Mouse (Mus musculus): ENCODE results near the gene Vwa8. TPM values are rescaled to one million over a fixed set of nuclear protein-coding genes. Genes with fewer than 3 reads are reported as not detected.

Gene Vwa8
- polyA plus RNA-seq, 1 experiment from 2014 or later = 5.5 TPM

DNA sequence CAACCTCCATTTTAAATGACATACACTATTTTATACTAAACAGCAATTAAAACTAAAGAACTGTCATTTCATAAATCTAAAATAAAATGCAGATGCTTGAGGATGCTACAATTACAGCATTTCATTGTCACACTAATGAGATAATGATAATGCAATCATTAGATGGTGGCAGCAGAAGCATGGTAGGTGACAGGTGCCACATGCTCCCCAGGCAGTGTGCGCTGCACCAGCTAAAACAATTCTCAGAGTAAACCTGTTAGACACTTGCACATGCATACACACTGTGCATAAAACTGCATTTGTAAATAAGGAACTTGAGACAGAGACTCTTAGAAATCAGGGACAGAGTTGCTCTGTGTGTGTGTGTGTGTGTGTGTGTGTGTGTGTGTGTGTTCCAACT lies 220.7 kb downstream of the Vwa8 start:
- Histone ChIP-seq H3K27me3 (replicated peaks; ENCODE audit: control insufficient read depth, insufficient read depth, low read length) (no peaks in the 10 kb centered on the region), H3K36me3 (ENCODE audit: control insufficient read depth, insufficient read depth, low read length) (no peaks in the 10 kb centered on the region), H3K4me1 (ENCODE audit: control insufficient read depth, insufficient read depth, low read length) (no peaks in the 10 kb centered on the region), H3K4me3 (ENCODE audit: low read depth, low read length) (no peak overlapping the region), H3K4me2 (ENCODE audit: low read length) (no peak overlapping the region), H3K9me3 (replicated peaks; ENCODE audit: control insufficient read depth, low read length) (no peaks in the 10 kb centered on the region), H3K27ac (ENCODE audit: low read depth, low read length) (no peak overlapping the region), H3K9ac (ENCODE audit: low read length) (no peak overlapping the region)
- ATAC-seq = no peak
- peak; percentile 22 for DNase-seq (ENCODE audit: low spot score)
- 77% methylated on average over 1 of the region's 1 CpGs for WGBS

DNA sequence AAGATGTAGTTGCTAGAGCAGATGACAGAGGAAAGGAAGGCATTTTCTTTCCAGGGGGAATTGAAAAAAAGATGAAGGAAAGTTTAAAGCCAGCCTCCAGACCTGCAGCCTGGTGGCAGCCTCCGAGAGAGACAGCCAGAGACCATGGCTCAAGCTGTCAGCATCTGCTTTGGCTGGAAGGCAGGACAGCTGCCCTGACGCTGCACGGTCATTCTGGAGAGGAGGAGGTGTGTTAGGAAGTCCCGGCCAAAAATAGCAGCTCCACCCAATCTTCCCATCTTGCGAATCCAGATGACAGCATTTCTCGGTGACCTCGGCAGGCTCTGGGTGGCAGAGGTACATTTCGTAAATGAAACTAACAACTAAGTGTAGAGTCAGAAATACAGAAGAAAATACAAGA lies 225.9 kb downstream of the Vwa8 start:
- Histone ChIP-seq H3K9me3 (replicated peaks; ENCODE audit: control insufficient read depth, low read length) (no peaks in the 10 kb centered on the region), H3K27ac (ENCODE audit: low read depth, low read length) (no peak overlapping the region), H3K4me2 (ENCODE audit: low read length) (no peak overlapping the region), H3K9ac (ENCODE audit: low read length) (no peak overlapping the region), H3K4me3 (ENCODE audit: low read depth, low read length) (no peak overlapping the region), H3K27me3 (replicated peaks; ENCODE audit: control insufficient read depth, insufficient read depth, low read length) (no peaks in the 10 kb centered on the region), H3K36me3 (ENCODE audit: control insufficient read depth, insufficient read depth, low read length) (no peaks in the 10 kb centered on the region), H3K4me1 (ENCODE audit: control insufficient read depth, insufficient read depth, low read length) (no peaks in the 10 kb centered on the region)
- 91% methylated on average over 8 of the region's 8 CpGs for WGBS
- DNase-seq (ENCODE audit: low spot score) (no peak), ATAC-seq (no peak)

DNA sequence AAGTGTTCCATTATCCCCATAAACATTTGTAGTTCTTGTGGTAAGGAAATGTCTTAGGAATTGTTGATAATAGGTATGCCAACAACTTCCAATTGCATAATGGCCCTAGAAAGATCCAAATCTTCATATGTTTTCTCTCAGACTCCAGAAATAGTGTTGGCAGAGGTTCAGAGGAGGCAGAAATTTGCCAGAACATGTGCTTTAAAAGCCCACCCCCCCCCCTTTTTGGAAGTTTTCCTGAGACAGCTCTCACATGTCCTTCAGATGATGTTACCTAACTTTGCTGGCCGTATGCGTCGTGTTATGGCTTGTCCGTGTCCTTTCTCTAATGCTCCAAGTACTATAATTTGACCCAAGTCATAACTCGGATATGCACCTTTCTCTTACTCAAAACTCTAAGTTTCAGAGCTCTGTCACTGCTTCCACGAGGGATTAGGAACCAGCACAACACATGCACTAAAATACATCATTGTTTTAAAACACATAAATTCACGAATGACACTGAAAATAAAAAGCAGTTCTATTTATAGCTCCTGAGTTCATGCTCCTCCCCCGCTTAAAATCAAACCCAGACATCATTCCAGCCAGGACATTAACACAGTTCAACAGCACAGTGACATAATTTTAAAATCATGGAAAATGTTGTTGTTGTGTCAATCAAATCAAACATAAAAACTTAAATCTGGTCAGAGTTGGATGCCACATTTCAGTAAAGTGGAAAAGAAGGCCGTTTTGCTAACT lies 227.9 kb downstream of the Vwa8 start:
- Histone ChIP-seq H3K27me3 (replicated peaks; ENCODE audit: control insufficient read depth, insufficient read depth, low read length) (no peaks in the 10 kb centered on the region), H3K4me1 (ENCODE audit: control insufficient read depth, insufficient read depth, low read length) (no peaks in the 10 kb centered on the region), H3K9me3 (replicated peaks; ENCODE audit: control insufficient read depth, low read length) (no peaks in the 10 kb centered on the region), H3K4me2 (ENCODE audit: low read length) (no peak overlapping the region), H3K27ac (ENCODE audit: low read depth, low read length) (no peak overlapping the region), H3K9ac (ENCODE audit: low read length) (no peak overlapping the region), H3K36me3 (ENCODE audit: control insufficient read depth, insufficient read depth, low read length) (no peaks in the 10 kb centered on the region), H3K4me3 (ENCODE audit: low read depth, low read length) (no peak overlapping the region)
- no peak for ATAC-seq
- DNase-seq (ENCODE audit: low spot score) = peak; percentile 6
- 83% methylated on average over 9 of the region's 9 CpGs for WGBS

DNA sequence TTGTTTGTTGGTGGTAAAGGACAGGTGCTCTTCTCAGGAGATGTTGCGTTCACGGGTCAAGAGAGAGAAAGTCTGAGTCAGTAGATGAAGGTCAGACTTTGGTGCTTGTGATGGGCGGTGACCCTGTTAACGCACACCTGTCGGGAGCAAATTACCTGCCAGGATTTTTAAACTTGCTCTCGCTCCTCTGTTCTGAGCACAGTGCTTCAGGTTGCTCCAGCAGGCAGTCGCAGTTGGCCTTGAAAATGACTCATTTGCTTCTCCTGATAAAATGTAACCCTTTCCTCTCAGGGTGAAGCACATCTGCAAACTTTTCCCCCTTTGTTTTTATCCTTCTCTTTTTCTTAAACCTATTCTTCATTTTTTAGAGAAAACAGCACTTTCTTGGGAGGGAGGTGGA lies 234.7 kb downstream of the Vwa8 start:
- Histone ChIP-seq H3K9me3 (replicated peaks; ENCODE audit: control insufficient read depth, low read length) (no peaks in the 10 kb centered on the region), H3K9ac (ENCODE audit: low read length) (no peak overlapping the region), H3K4me1 (ENCODE audit: control insufficient read depth, insufficient read depth, low read length) (no peaks in the 10 kb centered on the region), H3K36me3 (ENCODE audit: control insufficient read depth, insufficient read depth, low read length) (no peaks in the 10 kb centered on the region), H3K27me3 (replicated peaks; ENCODE audit: control insufficient read depth, insufficient read depth, low read length) (no peaks in the 10 kb centered on the region), H3K4me3 (ENCODE audit: low read depth, low read length) (no peak overlapping the region), H3K4me2 (ENCODE audit: low read length) (no peak overlapping the region), H3K27ac (ENCODE audit: low read depth, low read length) (no peak overlapping the region)
- 86% methylated on average over 7 of the region's 7 CpGs for WGBS
- DNase-seq (ENCODE audit: low spot score) = no peak
- ATAC-seq = no peak

DNA sequence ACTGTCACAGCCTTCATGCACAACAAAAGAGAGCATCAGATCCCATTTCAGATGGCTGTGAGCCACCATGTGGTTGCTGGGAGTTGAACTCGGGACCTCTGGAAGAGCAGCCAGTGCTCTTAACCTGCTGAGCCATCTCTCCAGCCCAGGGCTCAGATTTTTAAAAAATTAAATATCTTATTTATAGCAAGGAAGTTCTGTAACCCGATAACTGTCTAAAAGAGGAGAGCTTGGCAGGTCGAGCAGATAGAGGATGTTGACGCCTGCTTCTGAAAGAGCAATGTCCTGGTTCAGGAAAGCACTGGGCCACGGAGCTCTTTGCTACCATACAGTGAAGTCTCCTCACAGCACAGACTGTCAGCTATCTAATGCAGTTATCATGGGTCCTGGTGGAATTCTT lies 237.2 kb downstream of the Vwa8 start:
- no peak overlapping the region for H3K4me3 ChIP-seq (ENCODE audit: low read depth, low read length)
- no peaks in the 10 kb centered on the region for H3K36me3 ChIP-seq (ENCODE audit: control insufficient read depth, insufficient read depth, low read length)
- H3K27me3 ChIP-seq (replicated peaks; ENCODE audit: control insufficient read depth, insufficient read depth, low read length) = no peaks in the 10 kb centered on the region
- 90% methylated on average over 5 of the region's 5 CpGs for WGBS
- H3K9me3 ChIP-seq (replicated peaks; ENCODE audit: control insufficient read depth, low read length) = no peaks in the 10 kb centered on the region
- no peak overlapping the region for H3K4me2 ChIP-seq (ENCODE audit: low read length)
- H3K4me1 ChIP-seq (ENCODE audit: control insufficient read depth, insufficient read depth, low read length) = no peaks in the 10 kb centered on the region
- no peak overlapping the region for H3K27ac ChIP-seq (ENCODE audit: low read depth, low read length)
- DNase-seq (ENCODE audit: low spot score) = no peak
- H3K9ac ChIP-seq (ENCODE audit: low read length) = no peak overlapping the region
- ATAC-seq = no peak

DNA sequence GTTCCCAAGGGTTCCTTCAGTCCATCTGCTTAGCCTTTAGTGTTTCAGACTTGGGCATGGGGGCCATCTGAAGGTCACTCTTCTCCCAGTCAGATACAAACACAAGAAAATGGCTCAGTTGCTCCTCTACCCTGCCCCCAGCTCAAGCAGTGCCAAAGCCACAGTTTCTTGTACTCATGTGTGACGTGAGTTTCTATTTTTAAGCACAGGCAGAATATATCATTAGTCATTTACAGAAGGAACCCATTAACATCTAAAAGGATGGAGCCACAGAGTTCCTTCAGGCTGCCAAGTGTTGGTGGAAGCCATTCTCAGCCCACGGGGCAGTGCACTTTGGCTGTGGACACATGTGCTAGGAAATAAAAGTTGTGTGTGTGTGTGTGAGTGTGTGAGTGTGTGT lies 240.6 kb downstream of the Vwa8 start:
- H3K4me2 ChIP-seq (ENCODE audit: low read length) = no peak overlapping the region
- peaks cover 4% of the 10 kb centered on the region; the same call in 1 of the 2 replicates for H3K9me3 ChIP-seq (replicated peaks; ENCODE audit: control insufficient read depth, low read length)
- no peak overlapping the region for H3K9ac ChIP-seq (ENCODE audit: low read length)
- 18% methylated on average over 2 of the region's 2 CpGs for WGBS
- H3K4me3 ChIP-seq (ENCODE audit: low read depth, low read length) = no peak overlapping the region
- H3K4me1 ChIP-seq (ENCODE audit: control insufficient read depth, insufficient read depth, low read length) = no peaks in the 10 kb centered on the region
- H3K36me3 ChIP-seq (ENCODE audit: control insufficient read depth, insufficient read depth, low read length) = 0 out of 2 replicates have a peak, but pooled peaks cover 4% of the 10 kb centered on the region
- ATAC-seq (peak; percentile 79), DNase-seq (ENCODE audit: low spot score) (peak; percentile 72)
- H3K27me3 ChIP-seq (replicated peaks; ENCODE audit: control insufficient read depth, insufficient read depth, low read length) = no peaks in the 10 kb centered on the region
- H3K27ac ChIP-seq (ENCODE audit: low read depth, low read length) = no peak overlapping the region

DNA sequence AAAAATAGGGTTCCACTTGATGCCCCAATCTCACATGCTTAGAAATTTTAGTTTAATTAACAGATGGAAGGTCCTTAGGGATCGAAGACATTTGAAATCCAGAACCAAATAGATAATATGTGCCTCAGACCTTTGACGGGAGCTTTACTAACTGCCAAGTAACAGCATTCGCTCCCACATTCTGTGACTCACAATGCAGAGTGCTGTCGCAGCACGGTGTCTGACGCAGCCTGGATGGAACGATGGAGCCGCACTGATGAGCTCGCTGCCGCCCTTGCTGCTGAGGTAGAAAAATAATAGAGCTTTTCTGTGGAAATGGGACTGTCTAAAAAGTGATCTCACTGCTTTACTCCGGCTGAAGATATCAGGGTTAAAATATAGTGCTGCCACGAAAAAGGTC lies 248.3 kb downstream of the Vwa8 start:
- Histone ChIP-seq H3K27me3 (replicated peaks; ENCODE audit: control insufficient read depth, insufficient read depth, low read length) (no peaks in the 10 kb centered on the region), H3K9ac (ENCODE audit: low read length) (no peak overlapping the region), H3K27ac (ENCODE audit: low read depth, low read length) (no peak overlapping the region), H3K36me3 (ENCODE audit: control insufficient read depth, insufficient read depth, low read length) (0 out of 2 replicates have a peak, but pooled peaks cover 4% of the 10 kb centered on the region), H3K4me3 (ENCODE audit: low read depth, low read length) (no peak overlapping the region), H3K4me2 (ENCODE audit: low read length) (no peak overlapping the region), H3K4me1 (ENCODE audit: control insufficient read depth, insufficient read depth, low read length) (no peaks in the 10 kb centered on the region), H3K9me3 (replicated peaks; ENCODE audit: control insufficient read depth, low read length) (peaks cover 6% of the 10 kb centered on the region; the same call in 1 of the 2 replicates)
- WGBS = 87% methylated on average over 12 of the region's 12 CpGs
- ATAC-seq (no peak), DNase-seq (ENCODE audit: low spot score) (no peak)

DNA sequence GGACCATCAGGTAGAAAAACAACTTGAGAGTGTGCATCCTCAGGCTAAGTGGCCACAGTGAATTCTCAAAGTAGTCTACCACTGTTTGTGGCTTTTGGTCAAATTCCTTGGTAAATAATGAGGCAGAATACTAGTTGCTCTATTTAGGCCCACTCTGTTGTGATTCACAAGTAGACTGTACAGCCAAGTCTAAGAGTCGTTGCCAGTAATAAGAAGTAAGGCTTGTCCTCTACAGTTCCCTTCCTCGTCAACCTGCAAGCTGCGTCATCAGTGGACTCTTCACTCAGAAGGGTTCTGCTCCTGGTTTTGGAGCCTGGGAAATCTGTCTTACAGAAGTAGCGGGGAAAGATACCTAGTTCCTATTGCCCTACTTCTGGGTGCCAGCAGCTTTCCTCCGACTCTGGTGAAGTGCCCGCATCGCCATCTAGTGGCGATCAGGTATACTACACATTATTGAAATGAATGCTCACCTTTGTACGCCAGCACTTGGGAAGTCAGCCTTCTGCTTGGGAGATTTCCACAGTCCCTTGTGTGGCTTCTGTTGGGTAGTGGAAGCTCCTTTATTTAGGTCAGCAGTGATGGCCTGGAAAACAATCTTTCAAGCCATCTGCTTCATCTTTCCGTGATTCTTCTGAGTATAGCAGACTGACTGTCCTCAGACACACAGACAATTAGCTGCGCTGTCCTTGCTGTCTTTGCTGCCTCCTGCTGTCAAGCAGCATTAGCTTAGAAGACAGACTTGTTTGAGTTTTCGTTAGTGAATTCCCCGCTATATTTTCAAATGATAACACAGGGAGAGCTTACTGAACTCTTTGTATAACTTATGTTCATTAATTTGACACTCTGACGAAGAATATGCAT lies 258.0 kb downstream of the Vwa8 start:
- WGBS = 26% methylated on average over 14 of the region's 14 CpGs
- Histone ChIP-seq H3K36me3 (ENCODE audit: control insufficient read depth, insufficient read depth, low read length) (no peaks in the 10 kb centered on the region), H3K9ac (ENCODE audit: low read length) (no peak overlapping the region), H3K4me3 (ENCODE audit: low read depth, low read length) (no peak overlapping the region), H3K9me3 (replicated peaks; ENCODE audit: control insufficient read depth, low read length) (no peaks in the 10 kb centered on the region), H3K4me2 (ENCODE audit: low read length) (no peak overlapping the region), H3K4me1 (ENCODE audit: control insufficient read depth, insufficient read depth, low read length) (no peaks in the 10 kb centered on the region), H3K27ac (ENCODE audit: low read depth, low read length) (no peak overlapping the region), H3K27me3 (replicated peaks; ENCODE audit: control insufficient read depth, insufficient read depth, low read length) (no peaks in the 10 kb centered on the region)
- peak; percentile 92 for DNase-seq (ENCODE audit: low spot score)
- ATAC-seq = peak; percentile 84

DNA sequence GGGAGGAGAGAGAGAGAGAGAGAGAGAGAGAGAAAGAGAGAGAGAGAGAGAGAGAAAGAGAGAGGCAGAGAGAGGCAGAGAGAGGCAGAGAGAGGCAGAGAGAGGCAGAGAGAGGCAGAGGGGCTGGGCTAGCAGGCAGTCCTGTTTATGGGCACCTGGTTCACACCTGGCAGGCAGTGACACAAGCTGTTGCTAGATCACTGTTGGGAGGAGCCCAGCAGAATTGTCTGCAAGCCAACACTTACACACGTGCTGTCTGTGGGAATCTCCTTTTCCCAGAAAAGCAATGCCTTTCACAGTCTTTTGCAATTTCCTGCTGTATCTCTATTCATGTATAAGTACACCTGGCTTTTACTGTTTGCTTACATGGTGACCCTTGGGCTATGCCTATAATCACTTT lies 260.5 kb downstream of the Vwa8 start:
- no peak overlapping the region for H3K4me3 ChIP-seq (ENCODE audit: low read depth, low read length)
- H3K36me3 ChIP-seq (ENCODE audit: control insufficient read depth, insufficient read depth, low read length) = no peaks in the 10 kb centered on the region
- H3K4me1 ChIP-seq (ENCODE audit: control insufficient read depth, insufficient read depth, low read length) = no peaks in the 10 kb centered on the region
- H3K9ac ChIP-seq (ENCODE audit: low read length) = no peak overlapping the region
- DNase-seq (ENCODE audit: low spot score) (no peak), ATAC-seq (no peak)
- whole genome bisulfite sequencing = 37% methylated on average over 1 of the region's 1 CpGs
- no peak overlapping the region for H3K27ac ChIP-seq (ENCODE audit: low read depth, low read length)
- no peaks in the 10 kb centered on the region for H3K27me3 ChIP-seq (replicated peaks; ENCODE audit: control insufficient read depth, insufficient read depth, low read length)
- H3K9me3 ChIP-seq (replicated peaks; ENCODE audit: control insufficient read depth, low read length) = no peaks in the 10 kb centered on the region
- H3K4me2 ChIP-seq (ENCODE audit: low read length) = no peak overlapping the region

Data from forebrain, embryonic 14.5 days (tissue).